Mouse (Mus musculus) liver, adult 2 months (tissue): Measurements from ENCODE around the gene H2-DMb1. TPM values are rescaled to one million over a fixed set of nuclear protein-coding genes. Genes with fewer than 3 reads are reported as not detected.

ENCODE experiments used
- DNase-seq: peaks from one replicate; pipeline ENCODE4 v3.0.0-alpha.2; 2011; ENCODE audit warnings: low read depth, low spot score; ENCODE audit errors: extremely low read depth
- H3K27ac ChIP-seq: fragments of 200-500 bp; replicated peaks from 2 replicates; pipeline ENCODE4 v1.5.1; 2012; ENCODE audit warnings: low read depth, mild to moderate bottlenecking, control low read depth, inconsistent platforms, low read length; ENCODE audit not compliant: insufficient read depth
- H3K27me3 ChIP-seq: fragments of 200-500 bp; 2 replicates; pipeline ENCODE4 v1.6.1; 2012; ENCODE audit warnings: mild to moderate bottlenecking, moderate library complexity, low read length, inconsistent platforms; ENCODE audit not compliant: control insufficient read depth, insufficient read depth
- H3K36me3 ChIP-seq: fragments of 200-500 bp; 2 replicates; pipeline ENCODE4 v1.6.1; 2012; ENCODE audit warnings: low read length, inconsistent platforms; ENCODE audit not compliant: control insufficient read depth, insufficient read depth
- H3K4me1 ChIP-seq: fragments of 200-500 bp; 2 replicates; pipeline ENCODE4 v1.6.1; 2011; ENCODE audit warnings: low read length; ENCODE audit not compliant: control insufficient read depth, insufficient read depth
- H3K4me3 ChIP-seq: fragments of 200-500 bp; 2 replicates; pipeline ENCODE4 v1.5.1; 2011; ENCODE audit warnings: low read depth, mild to moderate bottlenecking, control low read depth, low read length, moderate library complexity; ENCODE audit not compliant: insufficient read depth
- H3K79me2 ChIP-seq: fragments of 200-500 bp; 2 replicates; pipeline ENCODE4 v1.6.1; 2012; ENCODE audit warnings: inconsistent platforms, mild to moderate bottlenecking, low read length, moderate library complexity; ENCODE audit not compliant: control insufficient read depth, insufficient read depth
- H3K9ac ChIP-seq: fragments of 200-500 bp; 2 replicates; pipeline ENCODE4 v1.6.1; 2012; ENCODE audit warnings: low read depth, mild to moderate bottlenecking, control low read depth, inconsistent platforms, low read length
- CTCF ChIP-seq: fragments of 200-500 bp; IDR thresholded peaks from 2 replicates; pipeline ENCODE4 v1.5.1; 2011; ENCODE audit warnings: low read depth, low read length, control low read depth
- POLR2A ChIP-seq: fragments of 200-500 bp; IDR thresholded peaks from 2 replicates; pipeline ENCODE4 v1.6.1; 2011; ENCODE audit warnings: low read length, control low read depth; ENCODE audit not compliant: insufficient read depth; ENCODE audit errors: extremely low read depth
- WGBS: fragments of 180-500 bp; shearing (Covaris S2); methylation state at CpG from one replicate; pipeline ENCODE4 v1.1.7; 2018; 5-methylcytosine and 5-hydroxymethylcytosine counted together
- polyA plus RNA-seq: library from polyadenylated mRNA; depleted of rRNA; stranded (reverse); fragments of >200 nt; gene quantifications from 2 replicates; pipeline ENCODE4 v1.2.3, GENCODE M21; 2012
- total RNA-seq: library from RNA; depleted of rRNA; stranded (reverse); fragments of >200 nt; gene quantifications from 2 replicates; pipeline ENCODE4 v1.2.3, GENCODE M21; 2014

The H2-DMb1 gene
- total and polyA plus RNA-seq, 2 experiments, result 4.2 to 14.5 TPM

- no peak for DNase-seq
- H3K4me3 ChIP-seq, result no peak overlapping the region
- WGBS, result 57% methylated on average over 9 of the region's 9 CpGs
These were observed 11.5 kb downstream of the H2-DMb1 start for GRCm38 (mm10) chr17:34164202-34164895.

DNA sequence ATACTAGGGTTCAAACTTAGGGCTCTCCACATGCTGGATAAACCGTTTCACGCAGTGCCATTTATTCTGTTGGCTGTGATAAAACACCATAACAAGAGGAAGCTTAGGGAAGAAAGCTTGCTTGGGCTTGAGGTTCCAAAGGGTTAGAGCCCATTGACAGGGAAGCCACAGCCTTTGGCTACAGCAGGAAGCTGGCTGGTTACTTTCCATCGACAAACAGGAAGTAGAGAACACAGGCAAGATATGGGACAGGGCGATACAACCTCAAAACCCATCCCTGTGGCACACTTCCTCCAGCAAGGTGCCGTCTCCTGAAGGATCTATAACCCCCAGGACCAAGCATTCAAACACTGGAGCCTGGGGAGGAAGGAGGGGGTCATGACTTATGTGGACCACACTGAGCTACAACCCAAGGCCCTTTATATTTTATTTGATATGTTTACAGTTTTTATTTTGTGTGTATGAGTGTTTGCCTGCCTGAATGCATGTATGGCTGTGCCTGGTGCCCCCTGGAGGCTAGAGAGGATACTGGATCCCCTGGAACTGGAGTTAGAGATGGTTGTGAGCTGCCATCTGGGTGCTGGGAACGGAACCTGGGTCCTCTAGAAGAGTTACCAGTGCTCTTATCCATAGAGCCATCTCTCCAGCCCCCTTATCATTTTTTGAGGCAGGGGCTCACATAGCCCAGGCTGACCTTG lies 12.3 kb downstream of the H2-DMb1 start:
- H3K4me1 ChIP-seq, result no peaks in the 10 kb centered on the region
- H3K27me3 ChIP-seq, result no peaks in the 10 kb centered on the region
- no peaks in the 10 kb centered on the region for H3K79me2 ChIP-seq
- 69% methylated on average over 6 of the region's 6 CpGs for WGBS
- peak; percentile 25; the same call in 1 of the 2 replicates for TF ChIP-seq CTCF
- no peak for TF ChIP-seq POLR2A
- H3K9ac ChIP-seq, result no peak overlapping the region
- no peaks in the 10 kb centered on the region for H3K36me3 ChIP-seq
- no peak for DNase-seq
- H3K27ac ChIP-seq, result no peak overlapping the region
- H3K4me3 ChIP-seq, result no peak overlapping the region

More at GRCm38 (mm10) chr17:34164202-34164895, 11.5 kb downstream of the H2-DMb1 start:
- Histone ChIP-seq H3K4me1 (no peaks in the 10 kb centered on the region), H3K27ac (no peak overlapping the region), H3K79me2 (no peaks in the 10 kb centered on the region), H3K27me3 (no peaks in the 10 kb centered on the region), H3K9ac (no peak overlapping the region), H3K36me3 (no peaks in the 10 kb centered on the region)
- no peak for TF ChIP-seq POLR2A
- TF ChIP-seq CTCF, result peak; percentile 39

- H3K27me3 ChIP-seq, result no peaks in the 10 kb centered on the region
- WGBS, result 0% methylated on average over 2 of the region's 2 CpGs
- no peak overlapping the region for H3K9ac ChIP-seq
- DNase-seq, result peak; percentile 31
- H3K4me3 ChIP-seq, result no peak overlapping the region
- TF ChIP-seq POLR2A, result no peak
- TF ChIP-seq CTCF, result peak; percentile 73
- H3K4me1 ChIP-seq, result no peaks in the 10 kb centered on the region
- no peaks in the 10 kb centered on the region for H3K36me3 ChIP-seq
- H3K27ac ChIP-seq, result no peak overlapping the region
- H3K79me2 ChIP-seq, result no peaks in the 10 kb centered on the region
These were observed 16.4 kb downstream of the H2-DMb1 start for GRCm38 (mm10) chr17:34169279-34169678.

GRCm38 (mm10) chr17:34170487-34170876 lies 17.6 kb downstream of the H2-DMb1 start:
- H3K79me2 ChIP-seq, result no peaks in the 10 kb centered on the region
- no peak overlapping the region for H3K9ac ChIP-seq
- H3K4me1 ChIP-seq, result no peaks in the 10 kb centered on the region
- no peak overlapping the region for H3K27ac ChIP-seq
- 17% methylated on average over 4 of the region's 4 CpGs for WGBS
- no peak for DNase-seq
- H3K4me3 ChIP-seq, result no peak overlapping the region
- TF ChIP-seq CTCF (no peak), POLR2A (no peak)
- no peaks in the 10 kb centered on the region for H3K36me3 ChIP-seq
- H3K27me3 ChIP-seq, result no peaks in the 10 kb centered on the region

DNA sequence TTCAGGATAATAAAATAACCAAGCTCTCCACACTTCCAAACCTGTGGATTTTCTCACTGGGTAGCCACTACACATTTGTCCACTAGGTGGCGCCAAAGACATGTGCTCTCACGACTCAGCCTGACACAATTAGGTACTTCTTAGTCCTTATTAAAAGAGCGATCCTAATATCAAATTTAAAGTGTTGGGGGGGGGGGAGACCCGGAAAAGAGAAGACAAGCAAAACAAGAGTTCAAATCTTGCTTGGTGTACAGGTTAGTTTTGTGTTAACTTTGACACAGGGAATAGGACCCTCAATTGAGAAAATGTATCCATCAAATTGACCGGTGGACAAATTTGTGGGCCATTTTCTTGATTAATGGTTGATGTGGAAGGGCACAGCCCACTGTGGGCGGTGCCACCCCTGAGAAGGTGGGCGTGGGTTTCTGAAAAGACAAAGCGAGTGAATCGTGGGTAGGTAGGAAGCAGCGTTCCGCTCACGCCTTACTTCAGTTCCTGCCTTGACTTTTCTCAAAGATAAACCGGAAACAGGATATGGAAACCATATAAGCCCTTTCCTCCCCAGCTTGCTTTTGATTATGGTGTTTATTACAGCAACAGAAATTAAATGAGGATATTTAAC lies 18.1 kb downstream of the H2-DMb1 start:
- no peaks in the 10 kb centered on the region for H3K4me1 ChIP-seq
- TF ChIP-seq CTCF, result peak; percentile 72; the same call in 1 of the 2 replicates
- no peak for TF ChIP-seq POLR2A
- no peak overlapping the region for H3K4me3 ChIP-seq
- DNase-seq, result peak; percentile 61
- no peak overlapping the region for H3K9ac ChIP-seq
- no peak overlapping the region for H3K27ac ChIP-seq
- 38% methylated on average over 13 of the region's 13 CpGs for WGBS
- H3K27me3 ChIP-seq, result no peaks in the 10 kb centered on the region
- no peaks in the 10 kb centered on the region for H3K36me3 ChIP-seq
- H3K79me2 ChIP-seq, result no peaks in the 10 kb centered on the region

DNA sequence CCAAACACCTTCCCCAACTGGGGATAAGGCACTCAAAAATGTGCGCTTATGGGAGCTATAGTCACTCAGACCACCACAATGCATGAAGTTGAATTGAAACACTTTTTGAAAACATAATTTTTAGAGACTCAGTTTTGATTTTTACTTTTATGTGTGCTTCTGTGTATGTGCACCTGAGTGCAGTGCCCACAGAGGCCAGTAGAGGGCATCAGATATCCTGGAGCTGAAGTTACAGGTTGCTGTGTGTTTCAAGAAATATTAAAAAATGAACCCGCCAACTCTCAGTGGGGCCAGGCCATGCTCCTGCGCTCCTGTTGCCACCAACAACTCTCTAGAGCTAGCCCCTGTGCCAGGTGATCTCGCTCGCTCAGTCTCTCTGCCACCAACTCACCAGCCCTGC lies 19.7 kb downstream of the H2-DMb1 start:
- H3K4me1 ChIP-seq, result no peaks in the 10 kb centered on the region
- no peaks in the 10 kb centered on the region for H3K36me3 ChIP-seq
- DNase-seq, result no peak
- H3K4me3 ChIP-seq, result no peak overlapping the region
- H3K27me3 ChIP-seq, result no peaks in the 10 kb centered on the region
- WGBS, result 97% methylated on average over 5 of the region's 5 CpGs
- H3K27ac ChIP-seq, result no peak overlapping the region
- no peaks in the 10 kb centered on the region for H3K79me2 ChIP-seq
- H3K9ac ChIP-seq, result no peak overlapping the region
- TF ChIP-seq CTCF (no peak), POLR2A (no peak)
